Mouse (Mus musculus): Measurements from ENCODE around the gene 4930402H24Rik.
A peak's percentile ranks its signal among the peaks of the same experiment; 100 is the strongest.

The 4930402H24Rik gene

DNA sequence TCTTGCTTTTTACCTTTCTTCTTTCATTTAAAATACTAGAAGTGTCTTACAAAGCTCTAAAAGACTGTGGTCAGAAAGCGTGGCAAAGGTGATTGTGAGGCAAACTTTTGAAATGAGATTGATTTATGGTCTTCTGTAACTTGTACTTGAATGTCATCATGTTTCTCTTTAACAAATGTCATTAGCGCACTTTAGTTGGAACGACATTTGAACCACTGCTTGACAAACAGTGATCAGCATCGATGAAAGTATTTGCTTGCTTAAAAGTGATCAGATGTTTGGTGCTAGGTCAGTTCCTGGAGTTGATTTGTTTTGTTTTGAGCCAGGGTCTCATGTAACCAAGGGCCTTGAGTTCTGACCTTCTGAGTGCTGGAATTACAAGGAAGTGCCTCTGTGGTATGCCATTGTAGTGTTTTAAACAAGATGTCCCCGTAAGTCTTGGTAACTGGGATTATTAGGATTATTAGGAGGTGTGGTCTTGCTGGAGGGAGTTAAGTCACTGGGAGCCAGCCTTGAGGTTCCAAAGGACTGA lies 12.9 kb upstream of the 4930402H24Rik start:
- Histone ChIP-seq H3K4me3 (replicated peaks; ENCODE audit: low read length) (no peak overlapping the region), H3K27me3 (ENCODE audit: insufficient read depth, low read length) (no peaks in the 10 kb centered on the region), H3K4me1 (replicated peaks; ENCODE audit: low read depth, low read length) (peaks cover 10% of the 10 kb centered on the region), H3K9me3 (ENCODE audit: low read length) (no peaks in the 10 kb centered on the region), H3K36me3 (ENCODE audit: insufficient read depth, low read length) (no peaks in the 10 kb centered on the region)
- no peak for TF ChIP-seq CTCF (conservative IDR thresholded peaks at IDR 0.05; ENCODE audit: low read length)
- TF ChIP-seq POU5F1 (IDR thresholded peaks at IDR 0.05; ENCODE audit: borderline replicate concordance, low read length), result no peak
- no peak for TF ChIP-seq NANOG (IDR thresholded peaks at IDR 0.05; ENCODE audit: borderline replicate concordance, low read length)

DNA sequence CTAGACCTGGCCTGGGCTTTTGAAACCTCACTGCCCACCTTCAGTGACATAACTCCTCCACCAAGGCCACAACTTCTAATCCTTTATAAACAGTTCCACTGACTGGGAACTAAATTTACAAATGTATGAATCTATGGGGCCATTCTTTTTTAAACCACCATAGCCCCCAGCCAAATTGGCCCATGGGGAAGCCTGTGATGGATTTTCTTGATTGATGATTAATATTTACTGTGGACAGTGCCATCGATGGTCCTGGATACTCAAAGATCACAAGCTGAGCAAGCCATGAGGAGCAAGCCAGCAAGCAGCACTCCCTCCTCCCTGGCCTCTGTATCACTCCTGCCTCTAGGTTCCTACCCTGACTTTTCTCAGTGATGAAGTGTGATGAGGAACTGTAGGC lies 11.5 kb upstream of the 4930402H24Rik start:
- H3K4me1 ChIP-seq (replicated peaks; ENCODE audit: low read depth, low read length), result peaks cover 10% of the 10 kb centered on the region
- H3K9me3 ChIP-seq (ENCODE audit: low read length), result no peaks in the 10 kb centered on the region
- no peaks in the 10 kb centered on the region for H3K27me3 ChIP-seq (ENCODE audit: insufficient read depth, low read length)
- TF ChIP-seq CTCF (conservative IDR thresholded peaks at IDR 0.05; ENCODE audit: low read length), result no peak
- no peak for TF ChIP-seq NANOG (IDR thresholded peaks at IDR 0.05; ENCODE audit: borderline replicate concordance, low read length)
- no peak for TF ChIP-seq POU5F1 (IDR thresholded peaks at IDR 0.05; ENCODE audit: borderline replicate concordance, low read length)
- no peak overlapping the region for H3K4me3 ChIP-seq (replicated peaks; ENCODE audit: low read length)
- no peaks in the 10 kb centered on the region for H3K36me3 ChIP-seq (ENCODE audit: insufficient read depth, low read length)

DNA sequence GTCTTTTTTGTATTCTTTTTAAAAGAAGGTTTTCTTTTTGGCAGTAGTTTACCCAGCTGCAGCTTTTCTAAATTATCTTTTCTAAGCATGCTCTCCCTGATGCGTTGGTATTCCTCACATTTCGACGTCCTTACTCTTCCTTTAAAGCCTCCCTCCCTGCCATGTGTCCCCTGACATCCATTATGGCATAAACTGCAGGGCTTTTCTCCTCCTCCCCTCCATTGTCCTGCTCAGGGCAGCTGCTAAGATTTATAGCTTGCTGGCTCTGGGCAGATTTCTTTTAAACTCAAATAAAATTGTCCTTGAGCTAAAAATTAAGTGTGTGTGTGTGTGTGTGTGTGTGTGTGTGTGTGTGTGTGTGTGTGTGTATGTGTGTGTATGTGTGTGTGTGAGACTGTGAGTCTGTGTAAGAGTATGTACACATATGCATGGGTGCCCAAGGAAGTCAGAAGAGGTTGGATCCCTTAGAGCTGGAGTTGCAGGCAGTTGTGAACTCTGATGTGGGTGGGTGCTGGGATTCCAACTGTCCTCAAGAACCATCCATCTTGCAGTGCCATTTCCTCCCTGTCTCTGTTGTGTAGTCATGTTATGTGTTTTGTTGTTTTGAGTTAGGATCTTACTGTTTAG lies 10.4 kb upstream of the 4930402H24Rik start:
- Histone ChIP-seq H3K4me1 (replicated peaks; ENCODE audit: low read depth, low read length) (peaks cover 16% of the 10 kb centered on the region), H3K27me3 (ENCODE audit: insufficient read depth, low read length) (no peaks in the 10 kb centered on the region), H3K4me3 (replicated peaks; ENCODE audit: low read length) (no peak overlapping the region), H3K9me3 (ENCODE audit: low read length) (no peaks in the 10 kb centered on the region), H3K36me3 (ENCODE audit: insufficient read depth, low read length) (no peaks in the 10 kb centered on the region)
- TF ChIP-seq NANOG (IDR thresholded peaks at IDR 0.05; ENCODE audit: borderline replicate concordance, low read length), result no peak
- no peak for TF ChIP-seq CTCF (conservative IDR thresholded peaks at IDR 0.05; ENCODE audit: low read length)
- TF ChIP-seq POU5F1 (IDR thresholded peaks at IDR 0.05; ENCODE audit: borderline replicate concordance, low read length), result no peak

DNA sequence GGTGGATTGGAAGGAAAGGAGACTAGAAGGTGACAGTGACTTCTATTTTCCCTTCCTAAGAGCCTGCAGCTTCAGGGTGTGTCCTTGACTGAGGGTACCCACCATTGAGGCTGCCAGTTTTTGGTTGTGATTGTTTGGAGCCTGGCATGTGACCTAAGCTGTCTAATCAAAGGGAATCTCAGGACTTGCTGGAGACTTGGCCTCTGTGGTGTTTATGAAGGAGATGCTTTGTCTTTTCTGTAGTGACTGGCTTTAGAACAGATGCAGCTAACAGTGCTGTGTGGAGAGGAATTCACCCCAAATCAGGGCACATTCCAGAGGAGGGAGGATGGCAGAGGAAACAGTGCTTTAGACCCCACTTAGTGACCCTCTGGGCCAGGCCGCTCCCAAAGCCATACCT lies 8.7 kb upstream of the 4930402H24Rik start:
- H3K27me3 ChIP-seq (ENCODE audit: insufficient read depth, low read length), result no peaks in the 10 kb centered on the region
- no peak for TF ChIP-seq POU5F1 (IDR thresholded peaks at IDR 0.05; ENCODE audit: borderline replicate concordance, low read length)
- TF ChIP-seq NANOG (IDR thresholded peaks at IDR 0.05; ENCODE audit: borderline replicate concordance, low read length), result no peak
- TF ChIP-seq CTCF (conservative IDR thresholded peaks at IDR 0.05; ENCODE audit: low read length), result no peak
- peaks cover 16% of the 10 kb centered on the region for H3K4me1 ChIP-seq (replicated peaks; ENCODE audit: low read depth, low read length)
- no peak overlapping the region for H3K4me3 ChIP-seq (replicated peaks; ENCODE audit: low read length)
- H3K36me3 ChIP-seq (ENCODE audit: insufficient read depth, low read length), result no peaks in the 10 kb centered on the region
- no peaks in the 10 kb centered on the region for H3K9me3 ChIP-seq (ENCODE audit: low read length)

DNA sequence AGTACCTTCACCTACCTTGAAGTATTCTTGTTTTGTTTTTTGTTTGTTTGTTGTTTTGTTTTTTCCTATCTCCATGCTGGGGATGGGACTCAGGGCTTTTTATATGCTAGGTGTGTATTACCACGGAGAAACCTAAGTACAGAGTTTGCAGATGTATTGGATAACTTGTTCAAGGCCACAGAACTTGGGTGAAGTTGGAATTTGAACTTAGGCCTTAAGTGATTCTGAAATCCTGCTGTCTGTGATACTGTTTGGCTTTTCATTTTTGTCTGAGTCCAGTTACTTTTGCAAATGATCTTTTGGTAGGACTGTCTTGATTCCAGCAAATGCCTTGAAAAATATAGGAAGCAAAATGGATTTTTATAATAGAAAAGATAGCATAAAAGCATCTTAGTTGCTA lies 5.5 kb upstream of the 4930402H24Rik start:
- no peak overlapping the region for H3K4me3 ChIP-seq (replicated peaks; ENCODE audit: low read length)
- TF ChIP-seq NANOG (IDR thresholded peaks at IDR 0.05; ENCODE audit: borderline replicate concordance, low read length) (no peak), POU5F1 (IDR thresholded peaks at IDR 0.05; ENCODE audit: borderline replicate concordance, low read length) (no peak), CTCF (conservative IDR thresholded peaks at IDR 0.05; ENCODE audit: low read length) (no peak)
- H3K27me3 ChIP-seq (ENCODE audit: insufficient read depth, low read length), result no peaks in the 10 kb centered on the region
- H3K36me3 ChIP-seq (ENCODE audit: insufficient read depth, low read length), result no peaks in the 10 kb centered on the region
- H3K4me1 ChIP-seq (replicated peaks; ENCODE audit: low read depth, low read length), result peaks cover 27% of the 10 kb centered on the region
- H3K9me3 ChIP-seq (ENCODE audit: low read length), result no peaks in the 10 kb centered on the region

DNA sequence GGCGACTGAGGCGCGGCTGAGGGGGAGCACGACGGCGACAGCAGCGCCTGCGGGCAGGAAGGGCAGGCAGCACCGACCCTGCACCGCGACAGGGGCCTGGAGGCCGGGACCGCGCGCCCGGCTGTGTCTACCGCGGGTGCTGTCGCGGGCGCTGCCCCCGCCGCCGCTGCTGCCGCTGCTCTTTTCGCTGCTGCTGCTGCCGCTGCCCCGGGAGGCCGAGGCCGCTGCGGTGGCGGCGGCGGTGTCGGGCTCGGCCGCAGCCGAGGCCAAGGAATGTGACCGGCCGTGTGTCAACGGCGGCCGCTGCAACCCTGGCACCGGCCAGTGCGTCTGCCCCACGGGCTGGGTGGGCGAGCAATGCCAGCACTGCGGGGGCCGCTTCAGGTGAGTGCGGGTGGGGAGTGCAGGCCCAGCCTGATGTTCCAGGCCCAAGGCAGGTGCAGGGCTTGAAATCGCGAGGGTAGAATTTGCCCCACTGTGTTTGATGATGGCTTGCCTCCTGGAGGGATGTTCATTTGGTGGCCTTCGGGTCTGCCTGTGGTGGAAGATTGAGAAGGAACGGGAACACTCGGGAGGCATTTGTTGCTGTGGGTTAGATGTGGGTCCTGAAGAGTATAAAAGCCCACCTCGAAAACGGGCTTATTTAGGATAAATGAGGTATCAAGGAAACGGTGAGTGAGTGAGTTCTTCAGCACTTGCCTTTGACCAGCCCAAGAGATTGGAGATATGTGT lies 544 bp upstream of the 4930402H24Rik start:
- H3K4me1 ChIP-seq (replicated peaks; ENCODE audit: low read depth, low read length), result peaks cover 18% of the 10 kb centered on the region
- H3K36me3 ChIP-seq (ENCODE audit: insufficient read depth, low read length), result peaks cover 7% of the 10 kb centered on the region; the same call in 1 of the 2 replicates
- no peaks in the 10 kb centered on the region for H3K27me3 ChIP-seq (ENCODE audit: insufficient read depth, low read length)
- no peaks in the 10 kb centered on the region for H3K9me3 ChIP-seq (ENCODE audit: low read length)
- TF ChIP-seq POU5F1 (IDR thresholded peaks at IDR 0.05; ENCODE audit: borderline replicate concordance, low read length), result no peak
- TF ChIP-seq CTCF (conservative IDR thresholded peaks at IDR 0.05; ENCODE audit: low read length), result no peak
- TF ChIP-seq NANOG (IDR thresholded peaks at IDR 0.05; ENCODE audit: borderline replicate concordance, low read length), result no peak
- H3K4me3 ChIP-seq (replicated peaks; ENCODE audit: low read length), result peak overlapping the region; percentile 94

DNA sequence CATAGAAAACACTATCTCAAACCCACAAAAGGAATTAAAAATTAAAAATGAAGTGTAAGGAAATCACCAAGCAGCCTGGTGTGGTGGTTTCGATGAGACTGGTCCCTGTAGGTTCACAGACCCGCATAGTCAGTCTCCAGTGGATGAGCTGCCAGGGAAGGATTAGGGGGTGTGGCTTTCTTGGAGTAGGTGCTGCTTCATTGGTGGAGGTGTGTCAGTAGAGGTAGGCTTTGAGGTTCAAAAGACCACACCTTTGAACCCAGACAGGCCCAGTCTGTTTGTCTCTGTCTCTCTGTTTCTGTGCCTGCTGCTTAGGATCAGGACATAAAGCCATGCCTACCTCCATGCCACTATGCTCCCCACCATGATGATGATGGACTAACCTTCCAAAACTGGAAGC lies 7.4 kb downstream of the 4930402H24Rik start:
- H3K4me3 ChIP-seq (replicated peaks; ENCODE audit: low read length), result no peak overlapping the region
- peaks cover 6% of the 10 kb centered on the region; the same call in 1 of the 2 replicates for H3K36me3 ChIP-seq (ENCODE audit: insufficient read depth, low read length)
- TF ChIP-seq POU5F1 (IDR thresholded peaks at IDR 0.05; ENCODE audit: borderline replicate concordance, low read length), result no peak
- no peak for TF ChIP-seq CTCF (conservative IDR thresholded peaks at IDR 0.05; ENCODE audit: low read length)
- no peak for TF ChIP-seq NANOG (IDR thresholded peaks at IDR 0.05; ENCODE audit: borderline replicate concordance, low read length)

DNA sequence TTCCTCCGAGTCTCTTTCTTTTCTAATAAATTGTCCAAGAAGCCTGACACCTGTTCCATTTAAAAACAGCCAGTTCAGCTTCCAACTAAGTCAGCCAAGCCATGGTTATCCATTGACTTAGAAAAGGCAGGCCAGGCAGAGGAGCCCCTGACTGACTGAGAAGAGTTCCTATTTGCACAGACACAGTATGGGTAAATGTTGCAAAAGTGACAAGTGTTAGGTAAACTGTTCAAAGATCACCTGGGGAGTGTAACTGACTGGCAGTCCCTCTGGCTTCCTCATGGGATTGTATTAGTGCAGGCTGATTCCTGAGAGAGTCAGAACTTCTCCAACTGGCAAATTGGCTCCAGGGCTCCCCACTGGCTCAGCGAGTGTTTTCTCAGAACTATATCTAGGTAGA lies 8.3 kb downstream of the 4930402H24Rik start:
- Histone ChIP-seq H3K9me3 (ENCODE audit: low read length) (no peaks in the 10 kb centered on the region), H3K4me3 (replicated peaks; ENCODE audit: low read length) (no peak overlapping the region), H3K36me3 (ENCODE audit: insufficient read depth, low read length) (no peaks in the 10 kb centered on the region), H3K27me3 (ENCODE audit: insufficient read depth, low read length) (no peaks in the 10 kb centered on the region), H3K4me1 (replicated peaks; ENCODE audit: low read depth, low read length) (0 out of 2 replicates have a peak, but pooled peaks cover 8% of the 10 kb centered on the region)
- TF ChIP-seq POU5F1 (IDR thresholded peaks at IDR 0.05; ENCODE audit: borderline replicate concordance, low read length), result no peak
- TF ChIP-seq NANOG (IDR thresholded peaks at IDR 0.05; ENCODE audit: borderline replicate concordance, low read length), result no peak
- no peak for TF ChIP-seq CTCF (conservative IDR thresholded peaks at IDR 0.05; ENCODE audit: low read length)

More for the DNA sequence above, 7.4 kb downstream of the 4930402H24Rik start:
- no peaks in the 10 kb centered on the region for H3K9me3 ChIP-seq (ENCODE audit: low read length)
- no peaks in the 10 kb centered on the region for H3K27me3 ChIP-seq (ENCODE audit: insufficient read depth, low read length)
- 0 out of 2 replicates have a peak, but pooled peaks cover 8% of the 10 kb centered on the region for H3K4me1 ChIP-seq (replicated peaks; ENCODE audit: low read depth, low read length)
